Mouse (Mus musculus): Measurements from ENCODE around the gene Crebbp. TPM values are rescaled to one million over a fixed set of nuclear protein-coding genes. Genes with fewer than 3 reads are reported as not detected.
A peak's percentile ranks its signal among the peaks of the same experiment; 100 is the strongest.
"Not testable (repeated sequence)": the region's sequence is repeated elsewhere in the genome, so short reads cannot be mapped to it uniquely, and the experiment has no call there.

The Crebbp gene
- total RNA-seq (2014; rRNA removed; ENCODE audit: low replicate concordance) (34.1 and 34.7 TPM in 2 replicates), polyA plus RNA-seq (2015; fragmentation: Nextera tagmentation; extraction: Ambion mirVana) (15.6 and 15.9 TPM in 2 replicates)

DNA sequence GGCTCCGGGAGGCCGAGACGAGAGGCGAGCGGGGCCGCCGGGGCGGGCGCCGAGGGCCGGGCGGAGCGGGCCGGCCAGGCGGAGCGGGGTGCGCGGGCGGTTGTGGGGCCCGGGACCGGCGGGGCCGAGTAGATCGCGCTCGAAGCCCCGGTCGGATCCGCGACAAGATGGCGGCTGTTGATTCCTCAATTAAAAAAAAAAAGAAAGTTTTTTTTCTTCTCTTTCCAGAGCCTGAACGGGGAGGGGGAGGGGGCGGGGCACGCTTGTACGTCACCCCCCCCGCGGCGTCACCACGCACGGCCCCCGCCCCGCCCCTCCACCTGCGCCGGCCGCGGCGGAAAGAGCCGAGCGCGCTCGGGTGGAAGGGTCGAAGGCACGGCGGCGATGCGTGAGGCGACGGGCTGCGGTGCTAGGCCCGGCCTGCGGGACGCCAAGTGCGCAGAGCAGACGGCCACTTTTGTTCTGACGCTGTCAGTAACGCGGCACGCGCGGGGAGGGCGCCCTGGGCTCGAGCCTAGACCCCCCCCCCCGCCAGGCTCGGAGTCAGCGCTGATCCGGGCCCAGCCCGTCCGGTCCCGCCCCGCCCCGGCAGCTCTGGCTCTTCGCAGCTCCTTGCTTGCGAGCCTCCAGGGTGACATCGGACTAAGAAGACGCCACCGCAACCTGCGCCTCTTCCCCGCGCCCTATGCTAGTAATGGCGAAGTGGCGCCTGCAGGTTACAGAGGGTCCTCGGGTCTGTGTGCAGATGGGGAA is at the start of gene Crebbp:
TSS of gene Crebbp (minus strand) at position 199 of the 753 bp plus-strand sequence.
- TF ChIP-seq CTCF (IDR thresholded peaks at IDR 0.05; ENCODE audit: low read depth) (no peak), EP300 (IDR thresholded peaks at IDR 0.05; ENCODE audit: low read depth) (no peak)
- H3K9ac ChIP-seq (replicated peaks; ENCODE audit: low read depth, low read length), result peak within 1 kb of the TSS; percentile 99
- WGBS, result under 1% methylated on average over 72 of the region's 92 CpGs
- peak; percentile 90 for ATAC-seq (ENCODE audit: insufficient read depth, low read depth)
- no peaks in the 10 kb centered on the region for H3K9me3 ChIP-seq (replicated peaks; ENCODE audit: control insufficient read depth, low read length)
- H3K4me2 ChIP-seq (ENCODE audit: low read depth, low read length), result peak within 1 kb of the TSS; percentile 84
- H3K27ac ChIP-seq (ENCODE audit: low read depth), result peak within 1 kb of the TSS; percentile 100
- DNase-seq (ENCODE audit: low spot score), result peak; percentile 90
- no peaks in the 10 kb centered on the region for H3K36me3 ChIP-seq (replicated peaks; ENCODE audit: control insufficient read depth, insufficient read depth, low read length)
- peak within 1 kb of the TSS; percentile 100 for H3K4me3 ChIP-seq (ENCODE audit: low read depth, low read length)
- peaks cover 7% of the 10 kb centered on the region for H3K4me1 ChIP-seq (ENCODE audit: control insufficient read depth, insufficient read depth)
- no peaks in the 10 kb centered on the region for H3K27me3 ChIP-seq (ENCODE audit: control insufficient read depth, insufficient read depth, low read length)

DNA sequence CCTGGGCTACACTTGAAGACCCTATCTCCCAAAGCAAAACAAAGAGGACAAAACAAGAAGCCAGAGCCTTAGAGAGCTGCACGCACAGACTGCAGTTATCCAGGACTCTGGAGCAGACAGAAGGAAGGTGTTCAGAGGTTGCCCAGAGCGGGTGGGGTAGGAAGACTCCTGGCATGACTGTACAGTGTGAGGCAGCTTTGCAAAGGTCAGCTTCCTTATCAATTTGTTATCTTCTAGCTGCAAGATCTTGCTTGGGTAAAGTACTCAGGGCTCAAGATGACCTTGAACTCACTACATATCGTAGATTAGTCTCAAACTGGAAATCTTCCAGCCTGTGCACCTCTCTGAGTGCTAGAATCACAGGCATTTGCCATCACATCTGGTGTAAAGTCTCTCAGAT is 49.7 kb upstream of the Crebbp start:
- H3K36me3 ChIP-seq (replicated peaks; ENCODE audit: control insufficient read depth, insufficient read depth, low read length), result no peaks in the 10 kb centered on the region
- peaks cover 16% of the 10 kb centered on the region; the same call in 1 of the 2 replicates for H3K4me1 ChIP-seq (ENCODE audit: control insufficient read depth, insufficient read depth)
- no peak overlapping the region for H3K9ac ChIP-seq (replicated peaks; ENCODE audit: low read depth, low read length)
- no peak for ATAC-seq (ENCODE audit: insufficient read depth, low read depth)
- no peak for DNase-seq (ENCODE audit: low spot score)
- no peaks in the 10 kb centered on the region for H3K9me3 ChIP-seq (replicated peaks; ENCODE audit: control insufficient read depth, low read length)
- no peak for TF ChIP-seq CTCF (IDR thresholded peaks at IDR 0.05; ENCODE audit: low read depth)
- no peak for TF ChIP-seq EP300 (IDR thresholded peaks at IDR 0.05; ENCODE audit: low read depth)
- 51% methylated on average over 3 of the region's 3 CpGs for WGBS
- no peak overlapping the region for H3K4me3 ChIP-seq (ENCODE audit: low read depth, low read length)
- H3K27ac ChIP-seq (ENCODE audit: low read depth), result no peak overlapping the region
- H3K4me2 ChIP-seq (ENCODE audit: low read depth, low read length), result no peak overlapping the region
- no peaks in the 10 kb centered on the region for H3K27me3 ChIP-seq (ENCODE audit: control insufficient read depth, insufficient read depth, low read length)

DNA sequence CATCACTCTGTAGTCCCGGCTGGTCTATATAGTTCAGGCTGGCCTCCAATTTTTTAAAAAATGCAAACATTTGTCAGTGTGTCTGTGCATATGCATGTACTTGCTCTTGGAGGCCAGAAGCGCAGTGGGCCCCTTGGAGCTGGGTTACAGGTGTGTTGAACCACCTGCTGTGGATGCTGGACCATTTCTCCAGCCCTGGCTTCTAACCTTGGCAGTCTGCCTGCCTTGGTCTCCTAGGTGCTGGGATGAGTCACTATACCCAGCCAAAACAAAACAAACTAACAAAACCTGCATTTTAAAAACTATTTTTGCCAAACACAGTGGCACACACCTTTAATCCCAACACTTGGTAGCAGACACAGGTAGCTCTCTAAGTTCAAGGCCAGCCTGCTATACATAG is 43.7 kb upstream of the Crebbp start:
- H3K36me3 ChIP-seq (replicated peaks; ENCODE audit: control insufficient read depth, insufficient read depth, low read length), result no peaks in the 10 kb centered on the region
- H3K4me2 ChIP-seq (ENCODE audit: low read depth, low read length), result no peak overlapping the region
- 78% methylated on average over 2 of the region's 2 CpGs for WGBS
- DNase-seq (ENCODE audit: low spot score) (no peak), ATAC-seq (ENCODE audit: insufficient read depth, low read depth) (no peak)
- no peak overlapping the region for H3K9ac ChIP-seq (replicated peaks; ENCODE audit: low read depth, low read length)
- H3K27me3 ChIP-seq (ENCODE audit: control insufficient read depth, insufficient read depth, low read length), result no peaks in the 10 kb centered on the region
- H3K4me1 ChIP-seq (ENCODE audit: control insufficient read depth, insufficient read depth), result no peaks in the 10 kb centered on the region
- H3K27ac ChIP-seq (ENCODE audit: low read depth), result no peak overlapping the region
- H3K9me3 ChIP-seq (replicated peaks; ENCODE audit: control insufficient read depth, low read length), result no peaks in the 10 kb centered on the region
- no peak overlapping the region for H3K4me3 ChIP-seq (ENCODE audit: low read depth, low read length)
- TF ChIP-seq CTCF (IDR thresholded peaks at IDR 0.05; ENCODE audit: low read depth) (no peak), EP300 (IDR thresholded peaks at IDR 0.05; ENCODE audit: low read depth) (no peak)

DNA sequence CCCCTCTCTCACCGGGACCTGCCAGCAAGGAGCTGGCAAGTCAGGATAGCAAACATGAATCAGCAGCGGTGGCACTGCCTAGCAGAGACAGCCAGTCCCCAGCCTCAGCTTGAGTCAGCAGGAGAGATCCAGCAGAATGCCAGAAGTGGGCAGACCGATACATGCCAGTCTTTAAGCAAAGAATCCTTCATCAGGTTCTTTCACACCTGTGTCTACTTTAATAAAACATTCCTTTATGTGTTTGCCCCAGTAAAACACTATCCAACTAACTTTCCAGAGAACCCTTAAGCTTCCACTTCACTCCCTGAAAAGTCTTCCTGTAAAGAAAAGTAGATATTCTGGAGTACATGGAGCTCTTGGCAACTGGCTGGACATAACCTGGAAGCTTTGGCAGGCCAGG is 35.0 kb upstream of the Crebbp start:
- no peak for TF ChIP-seq CTCF (IDR thresholded peaks at IDR 0.05; ENCODE audit: low read depth)
- no peak for TF ChIP-seq EP300 (IDR thresholded peaks at IDR 0.05; ENCODE audit: low read depth)

DNA sequence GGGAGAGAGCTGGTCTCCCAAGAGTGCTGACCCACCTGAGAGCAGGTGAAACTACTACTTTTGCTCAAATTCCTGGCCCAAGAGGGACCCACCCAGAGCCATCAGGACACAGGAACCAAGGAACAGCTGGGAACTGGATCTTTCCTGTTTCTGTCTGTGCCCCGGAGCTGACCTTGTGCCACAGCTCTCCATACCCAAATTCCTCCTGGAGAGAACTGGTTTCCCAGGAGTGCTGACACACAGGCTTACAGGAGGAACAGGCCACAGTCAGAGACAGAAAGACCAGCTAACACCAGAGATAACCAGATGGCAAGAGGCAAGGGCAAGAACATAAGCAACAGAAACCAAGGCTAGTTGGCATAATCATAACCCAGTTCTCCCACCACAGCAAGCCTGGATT is 31.4 kb upstream of the Crebbp start:
- not testable (repeated sequence) for ATAC-seq (ENCODE audit: insufficient read depth, low read depth); H3K9ac ChIP-seq (replicated peaks; ENCODE audit: low read depth, low read length); H3K36me3 ChIP-seq (replicated peaks; ENCODE audit: control insufficient read depth, insufficient read depth, low read length); H3K27me3 ChIP-seq (ENCODE audit: control insufficient read depth, insufficient read depth, low read length); H3K9me3 ChIP-seq (replicated peaks; ENCODE audit: control insufficient read depth, low read length); H3K4me2 ChIP-seq (ENCODE audit: low read depth, low read length); H3K4me1 ChIP-seq (ENCODE audit: control insufficient read depth, insufficient read depth); DNase-seq (ENCODE audit: low spot score); H3K4me3 ChIP-seq (ENCODE audit: low read depth, low read length); H3K27ac ChIP-seq (ENCODE audit: low read depth)
- 90% methylated on average over 1 of the region's 1 CpGs for WGBS

More for the DNA sequence above, 35.0 kb upstream of the Crebbp start:
- Histone ChIP-seq H3K36me3 (replicated peaks; ENCODE audit: control insufficient read depth, insufficient read depth, low read length) (no peaks in the 10 kb centered on the region), H3K27me3 (ENCODE audit: control insufficient read depth, insufficient read depth, low read length) (no peaks in the 10 kb centered on the region), H3K4me1 (ENCODE audit: control insufficient read depth, insufficient read depth) (no peaks in the 10 kb centered on the region), H3K27ac (ENCODE audit: low read depth) (no peak overlapping the region), H3K4me3 (ENCODE audit: low read depth, low read length) (no peak overlapping the region), H3K9ac (replicated peaks; ENCODE audit: low read depth, low read length) (no peak overlapping the region), H3K4me2 (ENCODE audit: low read depth, low read length) (no peak overlapping the region), H3K9me3 (replicated peaks; ENCODE audit: control insufficient read depth, low read length) (peaks cover 7% of the 10 kb centered on the region)
- 87% methylated on average over 3 of the region's 3 CpGs for WGBS
- ATAC-seq (ENCODE audit: insufficient read depth, low read depth) (no peak), DNase-seq (ENCODE audit: low spot score) (no peak)

DNA sequence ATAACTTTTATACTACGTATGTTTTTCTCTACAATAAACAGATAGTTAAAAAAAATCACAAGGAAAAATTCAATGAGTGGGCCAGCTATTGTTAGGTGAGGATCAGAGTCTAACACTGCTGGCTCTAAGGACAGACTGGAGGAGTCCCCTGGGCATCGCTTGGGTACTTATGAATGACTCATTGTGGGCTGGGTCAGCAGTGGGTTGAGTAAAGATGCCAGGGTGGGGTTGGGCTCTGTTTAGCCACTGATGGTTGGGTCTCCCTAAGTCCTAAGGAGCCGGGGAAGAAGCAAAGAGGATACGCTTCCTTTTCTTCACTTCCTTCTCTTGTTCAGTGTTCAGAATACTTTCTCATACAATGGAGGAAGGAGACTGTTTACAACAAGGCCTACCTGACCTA is 22.3 kb upstream of the Crebbp start:
- no peak overlapping the region for H3K27ac ChIP-seq (ENCODE audit: low read depth)
- H3K9me3 ChIP-seq (replicated peaks; ENCODE audit: control insufficient read depth, low read length), result no peaks in the 10 kb centered on the region
- no peaks in the 10 kb centered on the region for H3K36me3 ChIP-seq (replicated peaks; ENCODE audit: control insufficient read depth, insufficient read depth, low read length)
- H3K4me2 ChIP-seq (ENCODE audit: low read depth, low read length), result no peak overlapping the region
- no peak overlapping the region for H3K9ac ChIP-seq (replicated peaks; ENCODE audit: low read depth, low read length)
- H3K4me3 ChIP-seq (ENCODE audit: low read depth, low read length), result no peak overlapping the region
- H3K4me1 ChIP-seq (ENCODE audit: control insufficient read depth, insufficient read depth), result no peaks in the 10 kb centered on the region
- no peak for ATAC-seq (ENCODE audit: insufficient read depth, low read depth)
- H3K27me3 ChIP-seq (ENCODE audit: control insufficient read depth, insufficient read depth, low read length), result no peaks in the 10 kb centered on the region
- DNase-seq (ENCODE audit: low spot score), result no peak
- 69% methylated on average over 4 of the region's 4 CpGs for WGBS
- no peak for TF ChIP-seq EP300 (IDR thresholded peaks at IDR 0.05; ENCODE audit: low read depth)
- no peak for TF ChIP-seq CTCF (IDR thresholded peaks at IDR 0.05; ENCODE audit: low read depth)

Measured in heart, postnatal 0 days (tissue).